Mouse (Mus musculus): ENCODE measurements around the gene Spen. TPM values are rescaled to one million over a fixed set of nuclear protein-coding genes. Genes with fewer than 3 reads are reported as not detected.

The Spen gene
- total RNA-seq, 2 experiments from 2014 or later = 31.1 to 32.4 TPM

DNA sequence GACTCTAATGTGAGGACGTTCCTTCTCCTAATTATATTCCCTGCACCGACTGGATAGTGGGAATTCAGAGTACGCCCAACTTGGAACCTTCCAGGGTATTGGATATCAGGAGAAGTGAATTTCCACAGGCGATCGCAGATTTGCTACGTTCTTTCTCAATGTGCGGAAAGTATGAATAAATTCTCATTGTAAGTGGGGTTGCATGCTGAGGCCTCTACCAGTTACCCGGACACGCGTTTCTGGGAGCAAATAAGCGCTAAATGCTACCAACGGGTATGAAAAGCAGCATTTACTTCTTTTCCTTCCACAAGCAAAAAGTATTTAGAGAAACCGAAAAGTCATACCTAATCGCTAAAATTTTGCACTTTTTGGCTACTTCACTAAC is 1.2 kb downstream of the Spen start:
- DNase-seq = no peak
- intact Hi-C loops (cut with DNase I) = loop anchor here (2.0 to 5.0 kb wide), 3 partner anchors 26 to 35 kb away; no protein-coding TSS in a partner anchor

DNA sequence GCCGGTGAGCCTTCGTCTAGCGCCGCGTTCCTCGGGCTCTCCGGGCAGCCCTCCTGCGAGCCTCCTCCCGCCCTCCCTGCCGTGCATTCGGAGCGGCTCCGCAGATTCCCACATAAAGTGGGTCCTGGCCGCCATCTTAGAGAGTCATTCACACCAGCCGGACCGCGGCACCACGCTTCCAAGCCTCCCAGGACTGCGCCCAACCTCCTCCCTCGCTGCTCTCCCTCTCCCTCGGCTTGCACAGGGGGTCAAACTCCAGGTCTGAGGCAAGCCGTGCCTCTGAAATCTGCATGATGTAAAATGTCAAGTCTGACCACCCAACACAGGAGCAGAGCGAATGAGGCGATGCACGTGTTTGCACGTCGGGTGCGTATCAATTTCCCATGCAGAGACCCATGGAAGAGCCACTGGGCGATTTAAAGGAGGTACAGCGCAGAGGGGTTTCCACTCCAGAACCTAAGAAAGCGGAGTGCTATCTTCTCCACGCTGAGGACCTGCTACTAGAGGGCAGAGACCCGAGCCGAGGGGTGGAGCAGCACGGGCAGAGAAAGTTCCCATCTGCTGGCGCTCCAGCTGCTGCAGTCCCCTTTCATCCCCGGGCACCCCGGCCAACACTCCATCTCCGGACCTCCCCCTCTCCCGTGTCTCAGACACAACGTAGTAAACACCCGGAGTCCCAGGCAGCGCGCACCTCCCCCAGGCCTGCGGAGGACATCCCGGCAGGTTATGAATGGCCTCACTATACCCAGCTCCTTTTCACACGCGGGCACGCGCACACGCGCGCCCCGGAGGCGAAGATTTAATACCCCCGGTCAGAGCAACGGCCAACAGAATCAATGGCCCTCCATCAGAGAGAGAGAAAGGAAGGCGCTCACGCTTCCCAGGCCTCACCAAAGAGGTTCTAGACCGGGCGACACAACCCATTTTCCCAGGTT is 1.8 kb downstream of the Spen start:
- intact Hi-C loops (cut with DNase I) = loop anchor here (2.0 to 5.0 kb wide), 3 partner anchors 26 to 36 kb away; no protein-coding TSS in a partner anchor
- DNase-seq = peak; percentile 47 to 62

DNA sequence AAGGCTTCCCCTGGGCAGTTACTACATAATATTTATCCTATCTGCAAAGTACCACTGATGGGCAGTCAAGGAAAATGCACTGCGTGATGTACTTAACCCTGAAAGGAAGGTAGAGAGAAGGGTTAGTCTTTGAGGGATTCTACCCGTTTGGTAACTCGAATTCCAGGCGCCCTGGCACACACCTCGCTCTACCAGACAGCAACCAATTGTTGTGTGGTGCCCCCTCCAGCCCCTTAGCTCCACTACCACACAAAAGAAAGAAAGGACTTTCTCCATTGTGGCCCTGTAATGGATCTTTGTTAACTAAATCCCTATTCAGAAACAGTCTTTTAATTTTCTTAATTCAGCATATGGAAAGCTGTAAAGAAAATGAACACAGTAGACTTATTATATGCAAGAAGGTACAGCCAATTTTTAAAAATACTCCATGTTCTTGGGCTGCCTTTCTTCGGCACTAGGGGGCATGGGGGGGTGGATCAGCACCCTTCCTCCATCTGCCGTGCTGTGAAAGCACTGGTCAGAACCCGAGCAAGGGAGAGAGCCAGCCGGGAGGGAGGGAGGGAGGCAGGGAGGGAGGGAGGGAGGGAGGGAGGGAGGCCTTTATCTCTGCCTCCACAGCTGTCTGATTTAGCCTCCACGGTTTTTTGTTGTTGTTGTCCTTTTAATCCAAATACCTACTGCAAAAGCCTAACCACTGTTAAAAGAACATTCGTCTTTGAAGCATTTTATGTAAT is 3.3 kb downstream of the Spen start:
- peak; percentile 48 to 51 for DNase-seq
- intact Hi-C loops (cut with DNase I) = loop anchor here (5.0 kb wide), 2 partner anchors 33 to 37 kb away; no protein-coding TSS in a partner anchor

DNA sequence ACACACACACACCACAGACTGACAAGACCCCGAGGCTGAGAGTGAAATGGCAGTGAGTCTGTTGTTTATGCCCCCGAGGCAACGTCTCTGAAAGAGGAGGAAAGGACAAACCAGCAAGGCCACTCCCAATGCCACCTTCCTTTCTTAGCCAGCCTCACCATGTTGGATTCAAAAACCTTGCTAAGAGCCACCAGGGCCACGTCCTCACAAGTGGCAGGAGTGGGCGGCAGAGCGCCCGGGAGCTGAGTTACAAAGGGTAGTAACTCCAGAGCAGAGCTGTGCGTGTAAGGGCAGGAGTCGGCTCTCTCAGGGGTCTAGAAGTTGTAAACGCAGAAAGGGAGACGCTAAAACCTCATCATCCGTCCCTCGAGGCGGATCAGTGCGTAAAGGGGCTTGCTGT is 7.4 kb downstream of the Spen start:
- intact Hi-C loops (cut with DNase I) = no loop called here
- DNase-seq = no peak

DNA sequence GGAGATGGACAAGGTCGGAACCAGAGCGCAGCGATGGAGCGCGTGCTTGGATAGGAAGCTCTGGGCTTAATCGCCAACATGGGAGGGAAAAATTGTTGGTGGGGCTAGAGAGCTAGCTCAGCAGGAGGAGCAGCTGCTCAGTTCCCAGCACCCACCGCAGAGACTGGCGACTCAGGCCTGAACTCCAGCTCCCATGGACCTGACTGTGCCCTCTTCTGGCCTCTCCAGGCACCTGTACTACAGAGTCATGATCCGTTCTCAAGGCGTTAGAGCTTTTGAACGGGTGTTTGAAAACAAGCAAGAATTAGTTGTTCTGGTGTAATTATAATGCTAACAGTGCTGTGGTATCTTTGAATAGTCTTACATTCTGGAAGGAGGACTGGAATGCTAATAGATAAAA is 9.5 kb downstream of the Spen start:
- no peak for DNase-seq
- intact Hi-C loops (cut with DNase I) = no loop called here

DNA sequence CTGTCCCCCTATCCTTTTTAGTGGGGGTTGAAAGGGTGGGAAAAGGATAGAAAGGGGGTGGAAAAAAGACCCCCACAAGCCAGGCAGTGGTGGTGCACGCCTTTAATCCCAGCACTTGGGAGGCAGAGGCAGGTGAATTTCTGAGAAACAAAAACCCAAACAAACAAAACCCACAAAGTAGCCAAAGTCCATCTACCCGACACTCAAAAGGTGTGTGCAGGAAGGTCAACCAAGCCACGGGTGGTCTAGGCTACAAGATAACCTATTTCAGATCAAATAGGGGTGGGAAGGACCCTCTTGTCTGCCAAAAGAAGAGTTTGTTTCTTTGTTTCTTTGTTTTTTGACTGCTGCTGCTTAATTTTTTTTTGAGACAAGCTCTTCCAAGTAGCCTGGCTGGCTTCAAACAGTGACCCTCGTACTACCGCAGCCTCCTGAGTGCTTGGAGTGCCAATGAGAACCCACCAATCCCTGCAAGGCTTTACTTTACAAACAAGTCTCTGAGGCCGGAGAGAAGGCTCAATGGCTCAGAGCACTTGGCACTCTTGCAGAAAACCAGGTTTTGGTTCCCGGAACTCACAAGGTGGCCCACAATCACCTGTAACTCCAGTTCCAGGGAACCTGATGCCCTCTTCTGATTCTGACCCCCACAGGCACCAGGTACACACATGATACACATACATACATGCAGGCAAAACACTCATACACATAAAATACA is 11.3 kb downstream of the Spen start:
- no peak for DNase-seq
- intact Hi-C loops (cut with DNase I) = no loop called here

DNA sequence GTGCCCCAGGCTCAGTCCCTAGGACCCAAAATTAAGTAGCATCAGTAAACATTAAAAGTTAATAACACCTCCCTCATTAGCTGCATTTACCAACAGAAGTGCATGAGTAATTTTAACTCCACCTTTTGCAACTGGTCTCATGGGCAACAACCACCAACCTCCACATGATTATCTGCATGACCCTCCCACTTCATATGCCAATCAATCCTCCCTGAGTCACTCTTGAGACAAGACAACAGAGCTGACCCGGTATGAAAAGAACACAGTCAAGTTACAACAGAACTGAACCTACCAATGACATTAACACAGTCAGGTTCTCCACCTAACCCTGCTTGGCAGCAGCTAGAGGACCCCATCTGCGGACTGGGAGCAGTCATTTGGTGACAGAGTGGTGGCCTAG is 12.5 kb downstream of the Spen start:
- DNase-seq = no peak
- intact Hi-C loops (cut with DNase I) = no loop called here

DNA sequence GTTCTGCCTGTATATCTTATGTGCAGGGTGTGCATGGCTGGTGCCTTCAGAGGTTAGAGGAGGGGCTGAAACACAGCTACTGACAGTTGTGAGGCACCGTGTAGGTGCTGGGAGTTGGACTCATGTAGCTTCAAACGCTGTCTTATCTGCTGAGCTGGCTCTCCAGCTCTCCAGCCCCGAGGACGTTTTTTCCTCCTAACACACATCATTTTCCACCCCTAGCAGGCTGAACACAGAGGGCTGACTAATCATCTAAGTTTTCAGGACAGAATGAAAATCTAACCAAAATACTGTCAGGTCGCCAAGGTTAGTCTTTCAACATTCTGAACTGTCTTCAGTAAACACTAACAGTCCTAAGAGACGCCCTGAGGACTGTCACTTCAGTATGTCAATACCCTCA is 13.7 kb downstream of the Spen start:
- DNase-seq = no peak
- intact Hi-C loops (cut with DNase I) = no loop called here

DNA sequence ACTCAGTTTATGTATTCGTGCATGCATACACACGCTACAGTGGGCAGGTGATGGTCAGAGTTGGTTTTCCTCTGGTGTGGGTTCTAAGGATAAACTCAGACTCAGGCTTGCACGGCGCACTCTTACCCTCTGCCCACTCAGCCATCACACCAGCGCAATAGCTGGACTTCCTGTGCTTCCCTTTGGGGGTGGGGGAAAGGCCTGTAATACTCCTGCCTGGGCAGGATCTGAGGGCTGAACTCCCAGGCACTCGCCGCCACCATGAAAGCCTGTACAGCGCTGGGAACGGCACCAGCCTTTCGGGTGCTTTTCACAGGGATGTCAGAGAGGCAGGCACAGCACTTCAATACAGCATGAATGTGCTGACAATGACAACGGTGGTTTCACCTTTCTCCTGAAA is 15.3 kb downstream of the Spen start:
- no peak for DNase-seq
- intact Hi-C loops (cut with DNase I) = no loop called here

DNA sequence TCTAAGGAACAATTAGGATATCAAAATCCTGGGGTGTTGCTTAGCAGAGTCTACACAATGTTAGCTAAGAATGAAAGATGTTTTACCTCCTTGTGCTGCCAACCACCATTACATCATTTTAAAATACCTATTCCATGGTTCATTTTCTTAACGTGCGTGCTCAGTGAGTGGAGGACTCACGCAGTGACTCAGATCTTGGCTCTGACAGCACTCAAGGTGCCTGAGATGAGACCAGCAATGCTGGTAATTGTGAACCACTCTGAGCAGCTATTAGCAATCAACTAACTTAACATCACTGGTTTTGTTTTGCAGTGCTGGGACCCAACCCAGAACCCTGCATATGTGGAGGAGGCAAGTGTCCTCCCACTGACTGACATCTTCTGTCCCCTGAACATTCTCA is 20.0 kb downstream of the Spen start:
- DNase-seq = no peak
- intact Hi-C loops (cut with DNase I) = no loop called here

DNA sequence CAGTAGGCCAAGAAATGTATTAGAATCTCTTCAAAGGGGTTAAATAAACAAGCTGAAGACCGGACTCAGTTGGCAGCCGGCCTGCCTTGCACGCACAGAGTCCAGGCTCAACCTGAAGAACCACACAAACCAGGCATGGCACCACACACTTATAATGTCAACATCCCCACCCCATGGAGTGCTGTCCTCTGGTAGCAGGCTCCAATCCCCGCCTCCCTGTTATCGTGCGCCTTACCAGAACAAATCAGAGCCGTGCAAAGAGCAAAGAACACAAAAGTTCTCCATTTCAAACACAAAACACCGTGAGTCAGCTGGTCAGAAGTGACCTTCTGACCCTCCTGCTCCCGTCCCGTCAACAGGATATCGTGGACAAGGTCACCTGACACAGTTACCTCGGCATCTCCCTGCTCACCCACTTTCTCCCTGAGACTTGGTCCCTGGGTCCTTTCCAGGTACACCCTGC is 24.2 kb downstream of the Spen start:
- intact Hi-C loops (cut with DNase I) = no loop called here
- DNase-seq = no peak

DNA sequence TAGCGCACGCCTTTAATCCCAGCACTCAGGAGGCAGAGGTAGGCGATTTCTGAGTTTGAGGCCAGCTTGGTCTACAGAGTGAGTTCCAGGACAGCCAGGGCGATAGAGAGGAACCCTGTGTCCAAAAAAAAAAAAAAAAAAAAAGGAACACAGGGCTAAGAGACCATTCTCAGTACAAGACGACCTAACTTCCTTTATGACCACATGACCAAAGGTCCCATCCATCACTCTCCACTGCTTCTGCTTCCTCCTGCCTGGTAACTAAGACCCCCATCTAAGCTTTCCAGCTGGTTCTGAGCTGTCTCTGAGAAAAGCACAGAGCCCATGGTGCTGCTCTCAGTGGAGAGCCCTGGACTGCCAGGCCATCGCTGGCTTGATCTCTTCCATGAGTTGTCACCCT is 26.3 kb downstream of the Spen start:
- intact Hi-C loops (cut with DNase I) = no loop called here
- DNase-seq = no peak

DNA sequence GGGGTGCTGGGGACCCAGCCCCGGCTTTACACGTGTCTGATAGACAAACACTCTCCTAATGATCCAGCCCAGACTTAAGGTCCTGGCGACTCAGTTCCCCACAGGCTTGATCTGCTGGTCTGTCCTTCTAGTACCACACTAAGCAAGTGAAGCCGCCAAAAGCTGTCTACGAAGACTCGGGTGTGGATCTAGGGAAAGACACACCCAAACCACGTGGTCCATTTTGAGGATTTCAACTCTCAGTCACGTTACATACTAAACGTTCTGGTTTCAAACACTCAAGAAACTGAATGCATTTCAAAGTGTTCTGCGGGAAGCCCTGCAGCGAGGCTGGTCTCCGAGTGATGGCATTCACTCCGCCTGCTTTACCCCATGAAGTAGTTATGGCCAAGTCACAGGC is 27.9 kb downstream of the Spen start:
- intact Hi-C loops (cut with DNase I) = loop anchor here (2.0 kb wide), 1 partner anchor 26 kb away; no protein-coding TSS in a partner anchor
- no peak for DNase-seq

DNA sequence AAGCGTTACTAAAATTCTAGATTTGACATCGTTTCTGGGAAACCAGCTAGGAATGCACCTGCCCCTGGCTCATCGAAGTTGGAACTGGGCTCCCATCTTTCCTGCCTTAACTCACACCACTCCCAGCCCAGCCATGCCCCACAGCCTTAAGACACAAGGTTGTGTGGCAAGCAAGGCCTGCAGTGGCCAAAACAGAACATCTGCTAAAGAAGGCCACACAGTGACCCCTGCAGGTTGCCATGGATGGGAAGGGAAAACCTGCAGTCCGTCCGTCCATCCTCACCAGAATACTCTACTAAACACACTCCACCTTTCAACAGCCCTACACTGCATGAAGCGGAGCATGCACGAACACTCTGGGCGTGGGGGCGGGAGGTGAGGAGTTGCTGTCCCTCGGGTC is 31.5 kb downstream of the Spen start:
- peak; percentile 39 to 58 for DNase-seq
- intact Hi-C loops (cut with DNase I) = no loop called here

DNA sequence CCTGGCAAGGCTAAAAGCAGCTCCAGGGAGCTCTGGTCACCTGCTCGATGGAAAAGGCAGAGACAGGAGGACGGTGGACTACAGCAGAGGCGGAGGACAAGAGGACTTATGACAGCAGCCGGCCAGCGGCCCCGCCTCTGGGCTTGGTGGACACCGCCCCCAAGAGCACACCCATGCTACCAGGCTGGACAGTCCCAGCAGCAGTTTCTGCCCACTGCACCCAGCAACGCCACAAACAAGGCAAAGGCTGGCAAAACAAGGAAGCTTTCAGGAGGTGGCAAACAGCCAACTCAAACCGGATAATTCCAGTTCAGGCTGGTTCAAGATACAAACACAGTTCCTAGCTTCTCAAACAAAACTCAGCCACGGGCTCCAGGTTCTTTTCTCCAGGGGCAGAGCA is 32.0 kb downstream of the Spen start:
- intact Hi-C loops (cut with DNase I) = no loop called here
- peak; percentile 70 to 79 for DNase-seq

DNA sequence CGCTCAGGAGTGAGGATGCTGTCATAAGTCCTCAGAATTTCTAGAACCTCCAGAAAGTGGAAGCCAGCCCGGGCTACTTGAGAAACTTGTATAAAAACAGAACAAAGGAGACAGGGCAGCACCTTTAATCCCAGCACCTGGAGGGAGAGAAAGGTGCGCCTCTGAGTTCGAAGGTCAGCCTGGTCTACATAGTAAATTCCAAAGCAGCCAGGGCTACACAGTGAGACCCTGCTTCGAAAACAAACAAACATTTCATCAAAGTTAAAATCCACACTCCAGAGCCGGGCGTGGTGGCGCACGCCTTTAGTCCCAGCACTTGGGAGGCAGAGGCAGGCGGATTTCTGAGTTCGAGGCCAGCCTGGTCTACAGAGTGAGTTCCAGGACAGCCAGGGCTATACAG is 32.6 kb downstream of the Spen start:
- DNase-seq = no peak
- intact Hi-C loops (cut with DNase I) = no loop called here

DNA sequence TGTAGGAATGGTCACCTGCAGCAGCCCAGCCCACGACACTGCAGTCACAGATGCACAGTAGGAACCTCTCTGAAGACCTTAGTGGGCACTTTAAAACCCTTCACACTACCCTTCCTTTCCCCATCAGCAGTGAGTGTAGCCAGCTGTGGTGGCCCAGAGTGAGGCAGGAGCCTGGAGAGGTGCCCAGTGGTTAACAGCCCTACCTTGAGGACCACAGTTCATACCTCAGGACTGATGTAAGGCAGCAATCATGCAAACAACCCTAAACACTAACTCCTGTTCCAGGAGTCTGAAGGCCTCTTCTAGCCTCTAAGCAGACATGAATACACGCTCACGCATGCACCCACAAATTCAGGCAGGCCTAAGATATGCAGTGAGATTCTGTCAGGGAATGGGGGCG is 33.9 kb downstream of the Spen start:
- DNase-seq = no peak
- intact Hi-C loops (cut with DNase I) = loop anchor here (5.0 kb wide), 2 partner anchors 33 to 72 kb away; partner anchors contain the start of gene Spen

DNA sequence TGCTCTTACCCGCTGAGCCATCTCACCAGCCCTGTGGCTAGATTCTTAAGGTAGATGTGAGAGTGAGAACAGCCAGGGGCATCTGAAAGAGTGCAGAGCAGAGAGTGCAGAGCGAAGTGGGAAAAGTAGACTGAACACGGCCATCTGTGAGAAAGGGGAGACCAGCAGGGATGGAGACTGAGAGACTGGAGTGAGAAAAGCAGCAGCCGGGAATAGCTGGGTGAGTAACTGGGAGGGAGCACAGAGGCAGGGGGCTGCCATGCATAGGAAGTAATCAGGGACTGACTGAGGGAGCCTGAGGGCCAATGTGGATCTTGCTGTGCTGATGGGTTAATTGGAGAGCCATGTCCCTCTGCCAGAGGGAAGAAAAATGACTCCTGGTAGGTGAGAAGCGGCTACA is 35.7 kb downstream of the Spen start:
- no peak for DNase-seq
- intact Hi-C loops (cut with DNase I) = loop anchor here (5.0 kb wide), 2 partner anchors 35 to 70 kb away; partner anchors contain the start of gene Spen

DNA sequence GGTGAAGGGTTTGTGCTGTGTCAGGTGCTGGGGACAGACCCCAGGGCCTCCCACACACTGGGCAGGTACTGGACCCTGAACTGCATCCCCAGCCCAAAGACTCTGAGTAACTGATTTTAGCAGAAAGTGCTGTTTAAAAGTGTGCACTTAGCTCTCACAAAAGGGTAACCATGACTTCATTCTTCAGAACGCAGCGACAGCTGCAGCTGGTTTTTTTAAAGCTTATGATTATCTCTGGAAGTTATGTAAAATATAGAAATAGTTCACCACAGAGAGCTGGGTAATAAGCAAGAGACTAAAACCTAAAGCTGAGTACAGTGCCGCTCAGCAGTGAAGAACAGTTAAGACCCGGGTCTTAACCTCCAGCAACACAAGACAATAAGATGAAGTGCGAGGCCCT is 37.3 kb downstream of the Spen start:
- intact Hi-C loops (cut with DNase I) = loop anchor here (5.0 kb wide), 2 partner anchors 36 to 69 kb away; partner anchors contain the start of gene Spen
- DNase-seq = no peak

DNA sequence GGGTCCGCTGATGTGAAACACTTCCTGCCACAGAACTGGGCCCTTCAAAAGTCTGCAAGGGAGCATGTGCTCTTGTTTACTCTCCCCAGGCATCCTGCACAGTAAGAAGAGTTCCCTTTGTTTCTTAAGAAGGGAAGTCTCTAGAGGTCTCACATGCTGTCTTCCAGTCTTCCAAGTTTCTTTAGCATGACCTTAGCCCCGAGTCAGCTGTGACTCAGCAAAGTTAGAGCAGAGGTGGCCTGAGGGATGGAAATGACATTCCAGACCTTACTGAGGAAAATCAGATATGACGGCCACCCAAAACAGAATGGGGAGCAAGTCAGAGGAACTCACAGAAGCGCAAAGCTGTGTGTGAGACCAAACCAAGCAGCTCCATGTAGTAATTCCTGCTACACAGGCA is 37.8 kb downstream of the Spen start:
- intact Hi-C loops (cut with DNase I) = loop anchor here (5.0 kb wide), 2 partner anchors 37 to 68 kb away; partner anchors contain the start of gene Spen
- DNase-seq = peak in 1 of 2 experiments; percentile 18

DNA sequence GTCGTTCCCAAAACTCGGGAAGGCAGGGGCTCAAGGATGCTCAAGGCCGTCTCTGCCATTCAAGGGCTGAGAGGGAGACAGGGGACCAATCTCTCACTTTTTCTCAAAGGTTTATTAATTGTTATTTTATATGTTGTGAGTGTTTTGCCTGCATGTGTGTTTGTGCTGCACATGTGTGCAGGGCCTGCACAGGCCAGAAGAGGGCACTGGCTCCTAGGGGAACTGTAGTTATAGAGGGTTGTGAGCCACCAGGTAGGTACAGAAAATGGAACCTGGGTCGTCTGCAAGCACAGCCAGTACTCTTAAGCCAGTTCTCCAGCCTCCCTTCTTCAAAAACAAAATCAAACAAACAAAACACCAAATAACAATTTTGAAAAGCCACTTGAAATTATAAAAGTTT is 49.7 kb downstream of the Spen start:
- DNase-seq = no peak
- intact Hi-C loops (cut with DNase I) = loop anchor here (5.0 kb wide), 1 partner anchor 74 kb away; no protein-coding TSS in a partner anchor
